Mouse (Mus musculus): ENCODE results near the gene Pccb. TPM values are rescaled to one million over a fixed set of nuclear protein-coding genes. Genes with fewer than 3 reads are reported as not detected.

The Pccb gene
- polyA plus RNA-seq, 1 experiment = 73.7 TPM

DNA sequence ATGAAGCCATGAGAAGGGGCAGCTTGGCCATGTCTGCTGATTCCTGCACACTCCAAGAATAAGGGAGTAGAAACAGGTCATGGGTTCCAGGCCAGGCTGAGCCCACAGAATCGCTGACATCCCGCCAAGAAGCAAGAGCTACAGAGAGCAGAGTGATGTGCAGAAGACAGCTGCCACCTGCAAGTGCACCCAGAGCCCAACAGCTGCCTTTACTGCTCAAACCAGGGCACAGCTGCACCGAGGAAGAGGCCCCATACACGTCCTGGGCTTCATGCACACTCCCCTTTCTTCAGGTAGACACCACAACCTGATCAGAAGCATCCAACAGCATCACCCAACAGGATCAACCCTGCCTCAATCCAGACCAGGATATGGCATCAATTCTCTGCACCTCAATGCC, 40.8 kb downstream of the Pccb start:
- no peak overlapping the region for H3K27ac ChIP-seq (ENCODE audit: insufficient read depth, low read length)
- no peaks in the 10 kb centered on the region for H3K27me3 ChIP-seq (ENCODE audit: control insufficient read depth, insufficient read depth, low read length)
- H3K4me3 ChIP-seq (replicated peaks; ENCODE audit: insufficient read depth, low read depth, low read length) = no peak overlapping the region
- TF ChIP-seq CTCF (IDR thresholded peaks at IDR 0.05; ENCODE audit: borderline replicate concordance, insufficient read depth, low read depth, low read length) (no peak), POLR2A (IDR thresholded peaks at IDR 0.05; ENCODE audit: borderline replicate concordance, insufficient read depth, low read length) (no peak)
- WGBS = 86% methylated on average over 4 of the region's 4 CpGs
- 0 out of 2 replicates have a peak, but pooled peaks cover 5% of the 10 kb centered on the region for H3K4me1 ChIP-seq (ENCODE audit: control insufficient read depth, insufficient read depth, low read length)
- DNase-seq = no peak

- no peak overlapping the region for H3K4me3 ChIP-seq (replicated peaks; ENCODE audit: insufficient read depth, low read depth, low read length)
- no peak overlapping the region for H3K27ac ChIP-seq (ENCODE audit: insufficient read depth, low read length)
- DNase-seq = no peak
- 0 out of 2 replicates have a peak, but pooled peaks cover 5% of the 10 kb centered on the region for H3K4me1 ChIP-seq (ENCODE audit: control insufficient read depth, insufficient read depth, low read length)
- TF ChIP-seq CTCF (IDR thresholded peaks at IDR 0.05; ENCODE audit: borderline replicate concordance, insufficient read depth, low read depth, low read length) (no peak), POLR2A (IDR thresholded peaks at IDR 0.05; ENCODE audit: borderline replicate concordance, insufficient read depth, low read length) (no peak)
- 96% methylated on average over 2 of the region's 2 CpGs for WGBS
- no peaks in the 10 kb centered on the region for H3K27me3 ChIP-seq (ENCODE audit: control insufficient read depth, insufficient read depth, low read length)
Observed at GRCm38 (mm10) chr9:100992191-100992590, 42.5 kb downstream of the Pccb start.

- Histone ChIP-seq H3K4me1 (ENCODE audit: control insufficient read depth, insufficient read depth, low read length) (0 out of 2 replicates have a peak, but pooled peaks cover 5% of the 10 kb centered on the region), H3K27ac (ENCODE audit: insufficient read depth, low read length) (no peak overlapping the region), H3K4me3 (replicated peaks; ENCODE audit: insufficient read depth, low read depth, low read length) (no peak overlapping the region), H3K27me3 (ENCODE audit: control insufficient read depth, insufficient read depth, low read length) (no peaks in the 10 kb centered on the region)
- DNase-seq = no peak
- WGBS = 94% methylated on average over 2 of the region's 2 CpGs
- no peak for TF ChIP-seq POLR2A (IDR thresholded peaks at IDR 0.05; ENCODE audit: borderline replicate concordance, insufficient read depth, low read length)
- no peak for TF ChIP-seq CTCF (IDR thresholded peaks at IDR 0.05; ENCODE audit: borderline replicate concordance, insufficient read depth, low read depth, low read length)
Observed at GRCm38 (mm10) chr9:100991321-100991720, 43.4 kb downstream of the Pccb start.

DNA sequence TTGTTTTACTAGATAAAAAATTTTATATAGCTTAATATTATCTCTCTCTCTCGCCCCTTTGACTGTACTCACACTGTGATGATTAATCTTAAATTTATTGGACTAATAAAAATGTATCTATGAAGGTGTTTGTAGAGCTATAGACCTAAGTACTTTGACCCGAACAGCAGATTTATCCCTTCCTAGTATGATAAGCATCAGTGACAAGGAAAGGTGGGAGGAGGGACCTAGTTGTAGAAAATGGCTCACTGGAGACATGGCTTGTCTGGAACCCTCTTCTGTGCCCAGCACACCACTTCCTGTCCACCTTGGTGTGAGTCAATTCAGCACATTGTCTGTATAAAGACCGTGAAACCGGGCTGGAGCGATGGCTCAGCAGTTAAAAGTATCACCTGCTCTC, 44.1 kb downstream of the Pccb start:
- TF ChIP-seq CTCF (IDR thresholded peaks at IDR 0.05; ENCODE audit: borderline replicate concordance, insufficient read depth, low read depth, low read length) (no peak), POLR2A (IDR thresholded peaks at IDR 0.05; ENCODE audit: borderline replicate concordance, insufficient read depth, low read length) (no peak)
- 0 out of 2 replicates have a peak, but pooled peaks cover 2% of the 10 kb centered on the region for H3K4me1 ChIP-seq (ENCODE audit: control insufficient read depth, insufficient read depth, low read length)
- DNase-seq = no peak
- WGBS = 89% methylated on average over 5 of the region's 5 CpGs
- no peak overlapping the region for H3K4me3 ChIP-seq (replicated peaks; ENCODE audit: insufficient read depth, low read depth, low read length)
- no peaks in the 10 kb centered on the region for H3K27me3 ChIP-seq (ENCODE audit: control insufficient read depth, insufficient read depth, low read length)
- no peak overlapping the region for H3K27ac ChIP-seq (ENCODE audit: insufficient read depth, low read length)

DNA sequence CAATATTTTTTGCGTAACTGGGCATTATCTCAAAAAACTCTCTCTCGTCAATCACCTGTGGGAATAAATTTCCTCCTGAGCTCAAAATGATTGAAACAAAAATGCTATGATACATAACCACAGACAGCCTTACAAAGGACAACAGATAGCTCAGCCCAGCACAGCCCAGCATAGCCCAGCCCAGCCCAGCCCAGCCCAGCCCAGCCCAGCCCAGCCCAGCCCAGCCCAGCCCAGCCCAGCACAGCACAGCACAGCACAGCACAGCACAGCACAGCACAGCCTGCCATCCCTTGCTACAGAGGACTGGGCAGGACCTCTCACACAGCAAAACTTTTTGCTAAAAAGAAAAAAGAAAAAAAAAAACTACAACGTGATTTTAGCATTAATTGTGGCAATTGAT, 46.8 kb downstream of the Pccb start:
- WGBS = 94% methylated on average over 3 of the region's 3 CpGs
- TF ChIP-seq CTCF (IDR thresholded peaks at IDR 0.05; ENCODE audit: borderline replicate concordance, insufficient read depth, low read depth, low read length) (no peak), POLR2A (IDR thresholded peaks at IDR 0.05; ENCODE audit: borderline replicate concordance, insufficient read depth, low read length) (no peak)
- Histone ChIP-seq H3K4me1 (ENCODE audit: control insufficient read depth, insufficient read depth, low read length) (no peaks in the 10 kb centered on the region), H3K27me3 (ENCODE audit: control insufficient read depth, insufficient read depth, low read length) (no peaks in the 10 kb centered on the region), H3K4me3 (replicated peaks; ENCODE audit: insufficient read depth, low read depth, low read length) (no peak overlapping the region), H3K27ac (ENCODE audit: insufficient read depth, low read length) (no peak overlapping the region)
- no peak for DNase-seq

DNA sequence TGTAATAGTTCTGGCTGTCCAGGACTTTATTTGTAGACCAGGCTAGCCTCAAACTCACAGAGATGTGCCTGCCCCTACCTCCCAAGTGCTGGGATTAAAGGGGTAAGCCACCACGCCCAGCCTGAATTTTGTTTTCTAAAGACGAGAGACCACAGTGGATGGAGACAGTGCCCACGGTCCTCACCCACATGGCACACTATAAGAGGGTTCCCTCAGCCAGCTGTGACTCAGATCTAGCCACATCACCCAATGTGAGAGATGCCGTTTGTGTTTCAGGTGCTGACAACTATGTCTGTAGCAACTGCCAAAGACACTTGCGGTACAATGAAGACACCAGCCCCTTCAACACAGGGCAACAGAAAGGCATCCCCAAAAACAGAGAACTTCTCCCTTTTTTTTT, 47.7 kb downstream of the Pccb start:
- Histone ChIP-seq H3K27ac (ENCODE audit: insufficient read depth, low read length) (no peak overlapping the region), H3K4me3 (replicated peaks; ENCODE audit: insufficient read depth, low read depth, low read length) (no peak overlapping the region), H3K4me1 (ENCODE audit: control insufficient read depth, insufficient read depth, low read length) (no peaks in the 10 kb centered on the region), H3K27me3 (ENCODE audit: control insufficient read depth, insufficient read depth, low read length) (no peaks in the 10 kb centered on the region)
- TF ChIP-seq CTCF (IDR thresholded peaks at IDR 0.05; ENCODE audit: borderline replicate concordance, insufficient read depth, low read depth, low read length) = no peak
- 93% methylated on average over 5 of the region's 5 CpGs for WGBS
- DNase-seq = no peak

DNA sequence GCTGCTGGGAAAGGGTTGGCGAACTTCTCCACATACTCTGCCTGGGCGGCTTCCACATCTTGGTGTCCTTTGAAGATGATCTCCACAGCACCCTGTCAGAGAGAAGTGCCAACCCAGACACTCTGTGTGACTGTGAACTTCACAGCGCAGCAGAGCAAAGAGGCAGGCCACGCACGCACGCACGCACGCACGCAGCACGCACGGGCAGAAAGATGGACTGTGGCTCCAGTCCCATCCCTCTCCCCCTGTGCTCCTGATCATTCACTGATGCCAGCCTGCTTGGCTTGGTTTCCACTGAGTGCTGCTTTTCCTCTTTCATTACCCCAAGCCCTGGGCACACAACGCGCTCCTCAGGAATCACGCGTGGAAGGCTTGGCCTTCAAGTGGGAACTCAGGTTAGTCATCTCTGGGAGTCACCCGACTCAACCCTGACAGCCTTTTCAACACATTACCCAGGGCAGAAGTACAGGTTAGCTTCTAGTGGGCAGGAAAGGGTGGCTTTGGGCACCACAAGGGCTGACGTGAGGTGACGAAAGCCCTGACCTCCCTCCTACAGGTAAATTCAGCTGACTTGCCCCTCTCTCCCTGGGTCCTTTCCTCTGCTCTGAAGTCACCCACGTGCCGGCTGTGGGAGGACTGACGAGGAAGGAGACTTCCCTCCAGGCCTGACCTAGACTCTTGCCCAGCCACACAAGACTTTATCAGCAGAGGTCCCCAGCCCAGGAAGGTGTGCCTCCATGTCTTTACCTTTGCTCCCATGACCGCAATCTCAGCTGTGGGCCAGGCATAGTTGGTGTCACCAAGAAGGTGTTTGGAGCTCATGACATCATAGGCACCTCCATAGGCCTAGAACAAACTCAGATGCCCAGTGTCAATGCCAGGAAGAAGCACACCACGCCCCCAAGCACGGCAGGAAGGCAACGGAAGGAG, 50.1 kb downstream of the Pccb start:
- no peak overlapping the region for H3K27ac ChIP-seq (ENCODE audit: insufficient read depth, low read length)
- no peak for DNase-seq
- no peak overlapping the region for H3K4me3 ChIP-seq (replicated peaks; ENCODE audit: insufficient read depth, low read depth, low read length)
- WGBS = 87% methylated on average over 25 of the region's 25 CpGs
- no peak for TF ChIP-seq CTCF (IDR thresholded peaks at IDR 0.05; ENCODE audit: borderline replicate concordance, insufficient read depth, low read depth, low read length)
- no peak for TF ChIP-seq POLR2A (IDR thresholded peaks at IDR 0.05; ENCODE audit: borderline replicate concordance, insufficient read depth, low read length)
- H3K4me1 ChIP-seq (ENCODE audit: control insufficient read depth, insufficient read depth, low read length) = no peaks in the 10 kb centered on the region
- no peaks in the 10 kb centered on the region for H3K27me3 ChIP-seq (ENCODE audit: control insufficient read depth, insufficient read depth, low read length)

GRCm38 (mm10) chr9:100982786-100983185, 51.9 kb downstream of the Pccb start:
- TF ChIP-seq CTCF (IDR thresholded peaks at IDR 0.05; ENCODE audit: borderline replicate concordance, insufficient read depth, low read depth, low read length) (no peak), POLR2A (IDR thresholded peaks at IDR 0.05; ENCODE audit: borderline replicate concordance, insufficient read depth, low read length) (no peak)
- Histone ChIP-seq H3K27ac (ENCODE audit: insufficient read depth, low read length) (no peak overlapping the region), H3K27me3 (ENCODE audit: control insufficient read depth, insufficient read depth, low read length) (no peaks in the 10 kb centered on the region), H3K4me1 (ENCODE audit: control insufficient read depth, insufficient read depth, low read length) (no peaks in the 10 kb centered on the region; the same call in 1 of the 2 replicates), H3K4me3 (replicated peaks; ENCODE audit: insufficient read depth, low read depth, low read length) (no peak overlapping the region)
- no peak for DNase-seq
- WGBS = 76% methylated on average over 7 of the region's 7 CpGs
